Mouse (Mus musculus): ENCODE measurements around the gene Trpt1.

Gene Trpt1

GRCm38 (mm10) chr19:7039841-7040636 lies 44.1 kb downstream of the Trpt1 start, which contains the start of gene Stip1:
Stip1 (minus strand) TSS chr19:7039967.
- peak; percentile 99 for DNase-seq (ENCODE audit: low read depth, low spot score)

GRCm38 (mm10) chr19:7040637-7041130 lies 44.8 kb downstream of the Trpt1 start:
- DNase-seq (ENCODE audit: low read depth, low spot score): no peak

DNA sequence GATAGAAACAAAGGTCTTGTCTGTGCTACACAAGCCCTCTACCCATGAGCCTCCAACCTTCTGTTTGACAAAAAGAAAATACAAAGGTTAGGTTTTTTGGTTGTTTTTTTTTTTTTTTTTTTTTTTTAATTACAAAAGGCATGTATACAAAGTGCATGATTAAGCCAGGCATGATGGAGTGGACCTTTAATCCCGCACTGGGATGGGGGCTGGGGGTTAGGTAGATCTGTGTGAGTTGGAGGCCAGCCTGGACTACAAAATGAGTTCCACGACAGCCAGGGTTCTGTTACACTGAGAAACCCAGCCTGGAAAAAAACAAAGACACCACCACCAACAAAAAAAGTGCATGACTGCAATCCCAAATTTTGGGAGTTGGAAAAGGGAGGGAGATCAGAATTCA lies 45.2 kb downstream of the Trpt1 start:
- no peak for DNase-seq (ENCODE audit: low read depth, low spot score)

DNA sequence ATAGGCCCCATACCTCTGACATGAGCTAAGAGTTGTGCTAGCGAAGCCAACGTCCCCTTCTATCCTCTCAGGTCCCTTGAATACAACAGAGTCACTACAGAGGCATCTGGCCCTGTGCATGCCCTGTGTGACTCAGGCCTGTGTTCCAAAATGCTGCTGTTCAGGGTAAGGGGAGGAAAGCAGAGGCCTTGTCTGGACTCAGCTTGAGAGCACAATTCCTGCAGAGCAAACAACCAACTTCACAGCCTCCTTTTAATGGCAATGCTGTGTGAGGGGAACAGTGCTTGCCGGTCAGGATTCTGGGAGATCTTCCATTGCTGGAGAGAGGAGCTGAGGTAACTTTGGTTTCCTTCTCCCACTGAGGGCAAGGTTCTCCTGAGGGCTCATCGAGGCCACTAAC lies 48.3 kb downstream of the Trpt1 start:
- no peak for DNase-seq (ENCODE audit: low read depth, low spot score)

DNA sequence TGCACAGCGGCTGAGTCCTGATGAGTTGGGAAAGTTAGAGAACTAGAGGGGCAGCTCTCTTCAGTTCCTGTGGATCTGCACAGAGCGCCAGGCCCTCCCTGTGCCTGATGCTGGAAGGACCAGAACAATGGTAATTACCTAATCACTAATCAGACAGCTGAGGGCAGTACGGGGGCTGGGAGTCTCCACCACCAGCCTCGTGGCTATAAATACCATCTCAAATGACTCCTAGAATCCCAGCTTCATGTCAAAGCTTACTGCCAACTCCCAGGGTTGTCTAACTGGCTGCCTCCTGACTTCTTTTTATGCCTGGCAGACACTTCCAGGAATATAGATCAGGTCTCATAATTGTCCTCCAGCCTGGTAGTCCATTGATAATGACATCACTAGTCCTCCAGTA lies 48.8 kb downstream of the Trpt1 start:
- no peak for DNase-seq (ENCODE audit: low read depth, low spot score)

All from retina, postnatal 7 days (tissue).